Mouse (Mus musculus): Measurements from ENCODE around the gene Vax2. TPM values are rescaled to one million over a fixed set of nuclear protein-coding genes. Genes with fewer than 3 reads are reported as not detected.

Vax2 gene
- polyA plus RNA-seq, 1 experiment from 2014 or later, result not detected

GRCm38 (mm10) chr6:83690936-83691335 lies 20.1 kb upstream of the Vax2 start:
- WGBS, result 55% methylated on average over 2 of the region's 2 CpGs
- ATAC-seq, result no peak
- no peak overlapping the region for H3K27ac ChIP-seq (ENCODE audit: low read depth, low read length)
- peaks cover 65% of the 10 kb centered on the region for H3K27me3 ChIP-seq (replicated peaks; ENCODE audit: control insufficient read depth, insufficient read depth, low read length)
- H3K4me2 ChIP-seq (replicated peaks; ENCODE audit: low read depth), result no peak overlapping the region
- TF ChIP-seq CTCF (IDR thresholded peaks at IDR 0.05; ENCODE audit: low read depth), result no peak
- no peaks in the 10 kb centered on the region for H3K36me3 ChIP-seq (ENCODE audit: control insufficient read depth, insufficient read depth)
- no peaks in the 10 kb centered on the region for H3K9me3 ChIP-seq (ENCODE audit: control insufficient read depth)
- no peak overlapping the region for H3K4me3 ChIP-seq (ENCODE audit: low read depth, low read length)
- no peak overlapping the region for H3K9ac ChIP-seq (ENCODE audit: low read depth, low read length)
- H3K4me1 ChIP-seq (replicated peaks; ENCODE audit: control insufficient read depth, insufficient read depth, low read length), result no peaks in the 10 kb centered on the region

GRCm38 (mm10) chr6:83692962-83693361 lies 18.1 kb upstream of the Vax2 start:
- no peak overlapping the region for H3K4me2 ChIP-seq (replicated peaks; ENCODE audit: low read depth)
- no peak overlapping the region for H3K4me3 ChIP-seq (ENCODE audit: low read depth, low read length)
- no peaks in the 10 kb centered on the region for H3K9me3 ChIP-seq (ENCODE audit: control insufficient read depth)
- no peak for ATAC-seq
- no peaks in the 10 kb centered on the region for H3K4me1 ChIP-seq (replicated peaks; ENCODE audit: control insufficient read depth, insufficient read depth, low read length)
- H3K9ac ChIP-seq (ENCODE audit: low read depth, low read length), result no peak overlapping the region
- TF ChIP-seq CTCF (IDR thresholded peaks at IDR 0.05; ENCODE audit: low read depth), result no peak
- no peak overlapping the region for H3K27ac ChIP-seq (ENCODE audit: low read depth, low read length)
- WGBS, result 5% methylated on average over 12 of the region's 12 CpGs
- H3K36me3 ChIP-seq (ENCODE audit: control insufficient read depth, insufficient read depth), result no peaks in the 10 kb centered on the region
- H3K27me3 ChIP-seq (replicated peaks; ENCODE audit: control insufficient read depth, insufficient read depth, low read length), result peaks cover 85% of the 10 kb centered on the region

GRCm38 (mm10) chr6:83693835-83694234 lies 17.2 kb upstream of the Vax2 start:
- no peaks in the 10 kb centered on the region for H3K36me3 ChIP-seq (ENCODE audit: control insufficient read depth, insufficient read depth)
- H3K9me3 ChIP-seq (ENCODE audit: control insufficient read depth), result no peaks in the 10 kb centered on the region
- H3K4me1 ChIP-seq (replicated peaks; ENCODE audit: control insufficient read depth, insufficient read depth, low read length), result no peaks in the 10 kb centered on the region
- peak; percentile 82 for TF ChIP-seq CTCF (IDR thresholded peaks at IDR 0.05; ENCODE audit: low read depth)
- WGBS, result 3% methylated on average over 9 of the region's 9 CpGs
- no peak overlapping the region for H3K4me2 ChIP-seq (replicated peaks; ENCODE audit: low read depth)
- H3K27ac ChIP-seq (ENCODE audit: low read depth, low read length), result no peak overlapping the region
- H3K9ac ChIP-seq (ENCODE audit: low read depth, low read length), result no peak overlapping the region
- peaks cover 93% of the 10 kb centered on the region for H3K27me3 ChIP-seq (replicated peaks; ENCODE audit: control insufficient read depth, insufficient read depth, low read length)
- no peak overlapping the region for H3K4me3 ChIP-seq (ENCODE audit: low read depth, low read length)
- no peak for ATAC-seq

GRCm38 (mm10) chr6:83695731-83696130 lies 15.3 kb upstream of the Vax2 start:
- H3K9me3 ChIP-seq (ENCODE audit: control insufficient read depth), result no peaks in the 10 kb centered on the region
- WGBS, result 5% methylated on average over 3 of the region's 3 CpGs
- H3K4me2 ChIP-seq (replicated peaks; ENCODE audit: low read depth), result no peak overlapping the region
- no peak overlapping the region for H3K27ac ChIP-seq (ENCODE audit: low read depth, low read length)
- H3K36me3 ChIP-seq (ENCODE audit: control insufficient read depth, insufficient read depth), result no peaks in the 10 kb centered on the region
- peak; percentile 49 for TF ChIP-seq CTCF (IDR thresholded peaks at IDR 0.05; ENCODE audit: low read depth)
- no peak overlapping the region for H3K9ac ChIP-seq (ENCODE audit: low read depth, low read length)
- no peak for ATAC-seq
- no peak overlapping the region for H3K4me3 ChIP-seq (ENCODE audit: low read depth, low read length)
- peaks cover 95% of the 10 kb centered on the region for H3K27me3 ChIP-seq (replicated peaks; ENCODE audit: control insufficient read depth, insufficient read depth, low read length)
- no peaks in the 10 kb centered on the region for H3K4me1 ChIP-seq (replicated peaks; ENCODE audit: control insufficient read depth, insufficient read depth, low read length)

- WGBS, result 3% methylated on average over 7 of the region's 7 CpGs
- H3K27me3 ChIP-seq (replicated peaks; ENCODE audit: control insufficient read depth, insufficient read depth, low read length), result peaks cover 92% of the 10 kb centered on the region
- H3K36me3 ChIP-seq (ENCODE audit: control insufficient read depth, insufficient read depth), result no peaks in the 10 kb centered on the region
- no peak overlapping the region for H3K27ac ChIP-seq (ENCODE audit: low read depth, low read length)
- H3K4me1 ChIP-seq (replicated peaks; ENCODE audit: control insufficient read depth, insufficient read depth, low read length), result no peaks in the 10 kb centered on the region
- no peak overlapping the region for H3K9ac ChIP-seq (ENCODE audit: low read depth, low read length)
- H3K4me3 ChIP-seq (ENCODE audit: low read depth, low read length), result no peak overlapping the region
- no peaks in the 10 kb centered on the region for H3K9me3 ChIP-seq (ENCODE audit: control insufficient read depth)
- no peak for TF ChIP-seq CTCF (IDR thresholded peaks at IDR 0.05; ENCODE audit: low read depth)
- no peak overlapping the region for H3K4me2 ChIP-seq (replicated peaks; ENCODE audit: low read depth)
- ATAC-seq, result no peak
Observed at GRCm38 (mm10) chr6:83696684-83697083, 14.4 kb upstream of the Vax2 start.

- no peak overlapping the region for H3K27ac ChIP-seq (ENCODE audit: low read depth, low read length)
- peaks cover 89% of the 10 kb centered on the region for H3K27me3 ChIP-seq (replicated peaks; ENCODE audit: control insufficient read depth, insufficient read depth, low read length)
- no peaks in the 10 kb centered on the region for H3K4me1 ChIP-seq (replicated peaks; ENCODE audit: control insufficient read depth, insufficient read depth, low read length)
- ATAC-seq, result no peak
- no peak overlapping the region for H3K4me3 ChIP-seq (ENCODE audit: low read depth, low read length)
- no peak overlapping the region for H3K9ac ChIP-seq (ENCODE audit: low read depth, low read length)
- no peak for TF ChIP-seq CTCF (IDR thresholded peaks at IDR 0.05; ENCODE audit: low read depth)
- no peaks in the 10 kb centered on the region for H3K36me3 ChIP-seq (ENCODE audit: control insufficient read depth, insufficient read depth)
- H3K4me2 ChIP-seq (replicated peaks; ENCODE audit: low read depth), result no peak overlapping the region
- 3% methylated on average over 8 of the region's 8 CpGs for WGBS
- H3K9me3 ChIP-seq (ENCODE audit: control insufficient read depth), result no peaks in the 10 kb centered on the region
Observed at GRCm38 (mm10) chr6:83697932-83698331, 13.1 kb upstream of the Vax2 start.

GRCm38 (mm10) chr6:83699971-83700370 lies 11.1 kb upstream of the Vax2 start:
- H3K4me2 ChIP-seq (replicated peaks; ENCODE audit: low read depth), result no peak overlapping the region
- ATAC-seq, result no peak
- H3K9ac ChIP-seq (ENCODE audit: low read depth, low read length), result no peak overlapping the region
- no peaks in the 10 kb centered on the region for H3K36me3 ChIP-seq (ENCODE audit: control insufficient read depth, insufficient read depth)
- H3K4me1 ChIP-seq (replicated peaks; ENCODE audit: control insufficient read depth, insufficient read depth, low read length), result no peaks in the 10 kb centered on the region
- H3K4me3 ChIP-seq (ENCODE audit: low read depth, low read length), result no peak overlapping the region
- no peak overlapping the region for H3K27ac ChIP-seq (ENCODE audit: low read depth, low read length)
- 12% methylated on average over 5 of the region's 5 CpGs for WGBS
- H3K9me3 ChIP-seq (ENCODE audit: control insufficient read depth), result no peaks in the 10 kb centered on the region
- no peak for TF ChIP-seq CTCF (IDR thresholded peaks at IDR 0.05; ENCODE audit: low read depth)
- H3K27me3 ChIP-seq (replicated peaks; ENCODE audit: control insufficient read depth, insufficient read depth, low read length), result peaks cover 81% of the 10 kb centered on the region
